Mouse (Mus musculus) intestine, embryonic 14.5 days (tissue): ENCODE data around the gene Med27. TPM values are rescaled to one million over a fixed set of nuclear protein-coding genes. Genes with fewer than 3 reads are reported as not detected.

Experiments used
- ATAC-seq: fragments of 200-750 bp; cut with Nextera tagmentation; replicated peaks from 2 replicates; pipeline ENCODE4 v1.8.0; 2017; ENCODE audit warnings: low read depth, moderate number of reproducible peaks, moderate TSS enrichment, moderate library complexity; ENCODE audit not compliant: low FRiP score, low TSS enrichment
- DNase-seq: peaks from one replicate; pipeline ENCODE4 v3.0.0-alpha.2; 2018; ENCODE audit warnings: low spot score
- H3K27ac ChIP-seq: fragments of 300-500 bp; sonication (generic); 2 replicates; pipeline ENCODE4 v1.5.1; 2014; ENCODE audit warnings: low read depth, mild to moderate bottlenecking, control low read depth
- H3K27me3 ChIP-seq: fragments of 300-500 bp; sonication (generic); replicated peaks from 2 replicates; pipeline ENCODE4 v1.6.1; 2014; ENCODE audit warnings: low read length, control low read depth; ENCODE audit not compliant: control insufficient read depth, insufficient read depth
- H3K36me3 ChIP-seq: fragments of 300-500 bp; sonication (generic); 2 replicates; pipeline ENCODE4 v1.6.1; 2014; ENCODE audit warnings: low read length, control low read depth; ENCODE audit not compliant: control insufficient read depth, insufficient read depth
- H3K4me1 ChIP-seq: fragments of 300-500 bp; sonication (generic); replicated peaks from 2 replicates; pipeline ENCODE4 v1.6.1; 2014; ENCODE audit warnings: low read length, control low read depth, mixed read lengths; ENCODE audit not compliant: control insufficient read depth, insufficient read depth
- H3K4me2 ChIP-seq: fragments of 300-500 bp; sonication (generic); 2 replicates; pipeline ENCODE4 v1.6.1; 2014; ENCODE audit warnings: low read length
- H3K4me3 ChIP-seq: fragments of 300-500 bp; sonication (generic); 2 replicates; pipeline ENCODE4 v1.5.1; 2014; ENCODE audit warnings: low read depth, low read length, control low read depth, mixed read lengths
- H3K9ac ChIP-seq: fragments of 300-500 bp; sonication (generic); 2 replicates; pipeline ENCODE4 v1.6.1; 2014; ENCODE audit warnings: mild to moderate bottlenecking, low read length
- H3K9me3 ChIP-seq: fragments of 300-500 bp; sonication (generic); 2 replicates; pipeline ENCODE4 v1.6.1; 2016; ENCODE audit warnings: low read length, control low read depth; ENCODE audit not compliant: control insufficient read depth
- WGBS: fragments of 180-500 bp; shearing (Covaris S2); extraction: QIAGEN DNeasy Blood & Tissue Kit; methylation state at CpG from one replicate; pipeline ENCODE4 v1.1.7; 2014; 5-methylcytosine and 5-hydroxymethylcytosine counted together
- polyA plus RNA-seq: library from polyadenylated mRNA; unstranded; fragments of >200 nt; fragmentation: Nextera tagmentation; extraction: Ambion mirVana; gene quantifications from 2 replicates; pipeline ENCODE4 v1.2.1, GENCODE M21; 2014

Med27 gene
- polyA plus RNA-seq, 1 experiment from 2014 or later: 48.2 TPM

GRCm38 (mm10) chr2:29385405-29385804 lies 38.8 kb downstream of the Med27 start:
- Histone ChIP-seq H3K36me3 (no peaks in the 10 kb centered on the region), H3K9ac (no peak overlapping the region), H3K9me3 (no peaks in the 10 kb centered on the region), H3K27ac (no peak overlapping the region), H3K4me2 (no peak overlapping the region), H3K27me3 (no peaks in the 10 kb centered on the region), H3K4me1 (0 out of 2 replicates have a peak, but pooled peaks cover 3% of the 10 kb centered on the region), H3K4me3 (no peak overlapping the region)
- no peak for ATAC-seq
- DNase-seq: no peak
- WGBS: 68% methylated on average over 10 of the region's 10 CpGs

GRCm38 (mm10) chr2:29387268-29387667 lies 40.6 kb downstream of the Med27 start:
- ATAC-seq (no peak), DNase-seq (no peak)
- H3K9me3 ChIP-seq: no peaks in the 10 kb centered on the region
- H3K4me2 ChIP-seq: no peak overlapping the region
- no peaks in the 10 kb centered on the region for H3K4me1 ChIP-seq
- H3K9ac ChIP-seq: no peak overlapping the region
- no peak overlapping the region for H3K4me3 ChIP-seq
- H3K36me3 ChIP-seq: no peaks in the 10 kb centered on the region
- H3K27ac ChIP-seq: no peak overlapping the region
- H3K27me3 ChIP-seq: no peaks in the 10 kb centered on the region
- 82% methylated on average over 2 of the region's 2 CpGs for WGBS

- Histone ChIP-seq H3K9ac (no peak overlapping the region), H3K9me3 (no peaks in the 10 kb centered on the region), H3K4me3 (no peak overlapping the region), H3K4me2 (no peak overlapping the region), H3K4me1 (no peaks in the 10 kb centered on the region), H3K27me3 (no peaks in the 10 kb centered on the region), H3K27ac (no peak overlapping the region), H3K36me3 (no peaks in the 10 kb centered on the region)
- DNase-seq: no peak
- WGBS: 86% methylated on average over 7 of the region's 7 CpGs
- ATAC-seq: no peak
Measured at GRCm38 (mm10) chr2:29388937-29389336, 42.3 kb downstream of the Med27 start.

DNA sequence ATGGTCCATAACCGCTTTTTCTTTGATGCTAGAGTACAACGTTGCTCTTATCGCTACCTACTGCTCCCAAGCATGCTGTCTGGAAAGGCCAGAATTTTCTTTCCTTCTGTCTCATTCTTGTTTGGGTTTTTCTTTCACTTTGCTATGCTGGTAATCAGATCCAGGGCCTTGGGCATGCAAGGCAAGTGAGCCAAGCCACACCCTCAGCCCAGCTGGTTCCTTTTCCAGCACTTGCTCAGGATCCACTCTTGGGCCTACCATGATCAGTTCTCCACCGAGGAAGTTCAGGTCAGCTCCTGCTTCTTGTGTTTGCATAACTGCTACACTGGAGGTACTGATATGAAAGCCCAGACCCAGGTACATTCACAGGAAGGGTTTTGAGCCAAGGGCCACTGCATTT lies 44.5 kb downstream of the Med27 start:
- no peak for ATAC-seq
- Histone ChIP-seq H3K4me1 (0 out of 2 replicates have a peak, but pooled peaks cover 3% of the 10 kb centered on the region), H3K36me3 (no peaks in the 10 kb centered on the region), H3K4me2 (no peak overlapping the region), H3K9me3 (no peaks in the 10 kb centered on the region), H3K9ac (no peak overlapping the region), H3K4me3 (no peak overlapping the region), H3K27me3 (no peaks in the 10 kb centered on the region), H3K27ac (no peak overlapping the region)
- 83% methylated on average over 4 of the region's 4 CpGs for WGBS
- DNase-seq: no peak

GRCm38 (mm10) chr2:29391996-29392395 lies 45.4 kb downstream of the Med27 start:
- Histone ChIP-seq H3K4me1 (0 out of 2 replicates have a peak, but pooled peaks cover 3% of the 10 kb centered on the region), H3K27me3 (no peaks in the 10 kb centered on the region), H3K4me2 (no peak overlapping the region), H3K27ac (no peak overlapping the region), H3K9ac (no peak overlapping the region), H3K4me3 (no peak overlapping the region), H3K36me3 (no peaks in the 10 kb centered on the region), H3K9me3 (no peaks in the 10 kb centered on the region)
- 29% methylated on average over 1 of the region's 1 CpGs for WGBS
- DNase-seq (no peak), ATAC-seq (no peak)

DNA sequence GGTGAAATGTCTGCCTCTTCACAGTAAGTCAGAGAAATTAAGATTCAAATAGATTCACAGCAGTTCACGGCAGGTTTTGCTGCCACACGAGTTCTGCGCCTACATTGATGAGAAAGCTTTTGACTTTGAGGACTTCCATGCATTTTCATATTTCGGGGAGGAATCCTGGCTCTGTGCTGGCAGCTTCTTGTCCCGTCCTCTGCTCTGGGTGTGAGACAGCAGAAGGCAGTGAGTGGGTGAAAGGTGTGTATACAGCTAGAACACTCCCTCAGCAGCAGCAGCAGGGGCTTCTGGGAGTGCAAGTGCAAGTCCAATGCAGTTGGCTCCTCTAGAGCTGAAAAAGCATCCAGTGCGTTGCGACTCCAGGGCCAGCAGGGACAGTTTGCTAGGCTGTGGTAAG lies 53.6 kb downstream of the Med27 start:
- H3K27ac ChIP-seq: no peak overlapping the region
- 76% methylated on average over 7 of the region's 7 CpGs for WGBS
- DNase-seq (no peak), ATAC-seq (no peak)
- H3K4me3 ChIP-seq: no peak overlapping the region
- no peaks in the 10 kb centered on the region for H3K27me3 ChIP-seq
- no peaks in the 10 kb centered on the region; the same call in 1 of the 2 replicates for H3K4me1 ChIP-seq
- no peaks in the 10 kb centered on the region for H3K9me3 ChIP-seq
- no peak overlapping the region for H3K9ac ChIP-seq
- no peaks in the 10 kb centered on the region for H3K36me3 ChIP-seq
- no peak overlapping the region for H3K4me2 ChIP-seq

- no peaks in the 10 kb centered on the region; the same call in 1 of the 2 replicates for H3K4me1 ChIP-seq
- ATAC-seq: no peak
- DNase-seq: no peak
- 80% methylated on average over 3 of the region's 3 CpGs for WGBS
- H3K36me3 ChIP-seq: no peaks in the 10 kb centered on the region
- no peak overlapping the region for H3K9ac ChIP-seq
- H3K27me3 ChIP-seq: no peaks in the 10 kb centered on the region
- no peaks in the 10 kb centered on the region for H3K9me3 ChIP-seq
- H3K4me3 ChIP-seq: no peak overlapping the region
- H3K4me2 ChIP-seq: no peak overlapping the region
- H3K27ac ChIP-seq: no peak overlapping the region
Measured at GRCm38 (mm10) chr2:29400812-29401211, 54.2 kb downstream of the Med27 start.

GRCm38 (mm10) chr2:29401868-29402267 lies 55.2 kb downstream of the Med27 start:
- no peak overlapping the region for H3K4me3 ChIP-seq
- H3K4me2 ChIP-seq: no peak overlapping the region
- ATAC-seq (no peak), DNase-seq (no peak)
- H3K27me3 ChIP-seq: no peaks in the 10 kb centered on the region
- H3K27ac ChIP-seq: no peak overlapping the region
- H3K9me3 ChIP-seq: no peaks in the 10 kb centered on the region
- H3K9ac ChIP-seq: no peak overlapping the region
- 65% methylated on average over 1 of the region's 1 CpGs for WGBS
- no peaks in the 10 kb centered on the region; the same call in 1 of the 2 replicates for H3K4me1 ChIP-seq
- H3K36me3 ChIP-seq: no peaks in the 10 kb centered on the region

DNA sequence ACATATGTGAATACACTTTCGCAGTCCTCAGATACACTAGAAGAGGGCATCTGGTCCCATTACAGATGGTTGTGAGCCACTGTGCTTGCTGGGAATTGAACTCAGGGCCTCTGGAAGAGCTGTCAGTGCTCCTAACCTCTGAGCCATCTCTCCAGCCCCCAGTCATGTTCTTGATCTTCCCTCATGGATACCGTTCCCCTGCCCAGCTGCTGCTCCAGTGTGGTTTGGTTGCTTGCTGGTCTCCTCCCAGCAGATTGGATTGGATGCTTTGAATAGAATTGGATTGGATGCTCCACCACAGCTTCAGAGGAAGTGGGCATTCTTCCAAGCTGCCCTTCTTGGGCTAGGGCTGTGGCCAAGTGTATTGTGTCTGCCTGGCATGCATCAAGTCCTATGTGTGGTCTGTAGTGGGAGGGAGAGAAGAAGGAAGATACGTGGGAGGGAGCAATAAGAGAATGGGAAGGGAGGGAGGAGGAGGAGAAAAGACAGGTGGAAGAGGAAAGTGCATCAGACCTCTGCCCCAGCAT lies 56.0 kb downstream of the Med27 start:
- DNase-seq: no peak
- 74% methylated on average over 3 of the region's 3 CpGs for WGBS
- ATAC-seq: no peak

More for the DNA sequence above, 56.0 kb downstream of the Med27 start:
- Histone ChIP-seq H3K9ac (no peak overlapping the region), H3K36me3 (no peaks in the 10 kb centered on the region), H3K27me3 (no peaks in the 10 kb centered on the region), H3K27ac (no peak overlapping the region), H3K4me3 (no peak overlapping the region), H3K4me2 (no peak overlapping the region), H3K9me3 (no peaks in the 10 kb centered on the region), H3K4me1 (no peaks in the 10 kb centered on the region; the same call in 1 of the 2 replicates)
